Mouse (Mus musculus) myocyte (in vitro differentiated cells): ENCODE data around the gene Fbxo36. TPM values are rescaled to one million over a fixed set of nuclear protein-coding genes. Genes with fewer than 3 reads are reported as not detected.

Experiments
- H3K27me3 ChIP-seq: one replicate; pipeline ENCODE4 v1.6.1; 2011; ENCODE audit not compliant: control insufficient read depth, insufficient read depth, insufficient read length
- H3K36me3 ChIP-seq: one replicate; pipeline ENCODE4 v1.6.1; 2011; ENCODE audit not compliant: control insufficient read depth, insufficient read depth
- H3K4me2 ChIP-seq: one replicate; pipeline ENCODE4 v1.6.1; 2011; ENCODE audit warnings: low read depth, control low read depth
- H3K4me3 ChIP-seq: one replicate; pipeline ENCODE4 v1.5.1; 2011; ENCODE audit warnings: mild to moderate bottlenecking, control low read depth, moderate library complexity
- H3K79me2 ChIP-seq: one replicate; pipeline ENCODE4 v1.6.1; 2011; ENCODE audit not compliant: control insufficient read depth, insufficient read depth
- H3ac ChIP-seq: one replicate; pipeline ENCODE4 v1.6.1; 2011; ENCODE audit not compliant: control insufficient read depth, insufficient read length
- CEBPB ChIP-seq: IDR thresholded peaks from 2 replicates; pipeline ENCODE4 v1.6.1; 2011; ENCODE audit warnings: mild to moderate bottlenecking, moderate library complexity; ENCODE audit not compliant: poor library complexity, insufficient read depth, severe bottlenecking
- E2F4 ChIP-seq: IDR thresholded peaks from one replicate; pipeline ENCODE4 v1.6.1; 2011; ENCODE audit warnings: mild to moderate bottlenecking, control low read depth, moderate library complexity; ENCODE audit not compliant: insufficient read depth
- MAX ChIP-seq: IDR thresholded peaks from one replicate; pipeline ENCODE4 v1.6.1; 2011; ENCODE audit warnings: low read depth, mild to moderate bottlenecking, control low read depth
- MYOD1 ChIP-seq, 3 experiments: IDR thresholded peaks; one replicate each; pipeline ENCODE4 v1.6.1; 2011; ENCODE audit warnings: control low read depth in 2 of 3, low read depth in 2 of 3, mild to moderate bottlenecking in 2 of 3, moderate library complexity in 1 of 3; ENCODE audit not compliant: insufficient read length in 2 of 3, control insufficient read depth in 1 of 3
- MYOG ChIP-seq, 3 experiments: IDR thresholded peaks; one replicate each; pipeline ENCODE4 v1.6.1; 2011; ENCODE audit warnings: control low read depth in 2 of 3, low read depth in 2 of 3, mild to moderate bottlenecking in 2 of 3; ENCODE audit not compliant: insufficient read length in 2 of 3, control insufficient read depth in 1 of 3, insufficient read depth in 1 of 3
- POLR2A ChIP-seq: IDR thresholded peaks from one replicate; pipeline ENCODE4 v1.6.1; 2011; ENCODE audit warnings: low read depth, mild to moderate bottlenecking, control low read depth, moderate library complexity; ENCODE audit not compliant: insufficient read length
- POLR2AphosphoS2 ChIP-seq: IDR thresholded peaks from one replicate; pipeline ENCODE4 v1.6.1; 2011; ENCODE audit warnings: low read depth, control low read depth; ENCODE audit not compliant: insufficient read length
- REST ChIP-seq: IDR thresholded peaks from one replicate; pipeline ENCODE4 v1.6.1; 2011; ENCODE audit warnings: mild to moderate bottlenecking, control low read depth, moderate library complexity; ENCODE audit not compliant: insufficient read depth, insufficient read length
- SRF ChIP-seq: IDR thresholded peaks from one replicate; pipeline ENCODE4 v1.6.1; 2011; ENCODE audit warnings: low read depth; ENCODE audit not compliant: control insufficient read depth, insufficient read length
- TCF12 ChIP-seq: IDR thresholded peaks from one replicate; pipeline ENCODE4 v1.6.1; 2011; ENCODE audit warnings: mild to moderate bottlenecking, control low read depth; ENCODE audit not compliant: poor library complexity, insufficient read depth, severe bottlenecking
- TCF3 ChIP-seq: IDR thresholded peaks from one replicate; pipeline ENCODE4 v1.6.1; 2011; ENCODE audit warnings: low read depth, control low read depth; ENCODE audit not compliant: insufficient read length
- USF1 ChIP-seq: IDR thresholded peaks from one replicate; pipeline ENCODE4 v1.6.1; 2011; ENCODE audit warnings: low read depth, mild to moderate bottlenecking, control low read depth, moderate library complexity
- polyA plus RNA-seq: library from polyadenylated mRNA; unstranded; fragments of >200 nt; fragmentation: generic; extraction: Trizol; gene quantifications from one replicate; pipeline ENCODE4 v1.2.1, GENCODE M21; 2012; ENCODE audit warnings: missing spikeins

Fbxo36 gene
- polyA plus RNA-seq, 1 experiment = 10.7 TPM

DNA sequence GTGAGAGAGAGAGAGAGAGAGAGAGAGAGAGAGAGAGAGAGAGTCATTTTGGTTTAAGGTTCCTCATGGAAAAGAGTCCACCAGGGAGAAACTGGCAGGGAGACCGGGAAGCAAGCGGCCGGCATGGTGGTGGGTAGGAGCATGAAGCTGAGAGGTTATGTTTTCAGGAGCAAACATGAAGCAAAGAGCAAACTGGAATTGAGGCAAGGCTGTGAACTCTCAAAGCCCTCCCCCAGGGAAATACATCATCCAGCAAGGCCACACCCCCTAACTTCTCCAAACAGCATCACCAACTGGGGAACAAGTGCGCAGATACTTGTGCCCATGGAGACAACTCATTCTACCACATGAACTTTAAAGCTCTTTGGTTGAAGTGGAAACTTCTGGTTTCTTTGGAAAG is 103.9 kb downstream of the Fbxo36 start:
- Histone ChIP-seq H3K27me3 (no peaks in the 10 kb centered on the region), H3K4me3 (no peak overlapping the region), H3K4me2 (no peak overlapping the region), H3K36me3 (no peaks in the 10 kb centered on the region), H3ac (no peak overlapping the region), H3K79me2 (no peaks in the 10 kb centered on the region)
- TF ChIP-seq MYOG (IDR thresholded peaks at IDR 0.05; ENCODE audit: control insufficient read depth in 1 of 3, insufficient read depth in 1 of 3, insufficient read length in 2 of 3, low read depth in 2 of 3) = no peak

DNA sequence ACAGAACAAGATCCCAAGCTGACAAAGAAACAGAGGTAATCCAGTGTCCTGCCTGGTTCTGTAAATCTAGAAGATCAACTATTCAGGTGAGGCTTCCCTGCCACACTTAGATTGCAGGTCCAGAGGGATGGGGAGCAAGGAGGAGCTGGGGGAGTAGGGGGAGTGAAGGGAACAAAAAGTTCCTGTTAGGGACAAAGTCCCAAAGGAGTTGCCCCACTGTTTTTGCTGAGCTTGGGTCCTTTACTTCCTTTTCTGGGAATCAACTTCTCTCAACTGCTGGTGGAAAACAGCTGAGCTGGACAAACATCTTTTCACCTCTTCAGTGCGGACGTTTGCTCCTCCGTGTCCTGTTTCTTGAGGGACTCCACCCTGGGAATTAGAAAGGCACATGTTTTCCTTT is 106.3 kb downstream of the Fbxo36 start:
- TF ChIP-seq REST = no peak
- TF ChIP-seq SRF = no peak
- TF ChIP-seq MAX = no peak
- no peak for TF ChIP-seq POLR2A
- TF ChIP-seq USF1 = no peak
- TF ChIP-seq CEBPB = no peak
- TF ChIP-seq MYOD1 (IDR thresholded peaks at IDR 0.05; ENCODE audit: control insufficient read depth in 1 of 3, insufficient read length in 2 of 3, low read depth in 2 of 3) = no peak
- no peak for TF ChIP-seq TCF12
- no peak for TF ChIP-seq POLR2AphosphoS2
- TF ChIP-seq TCF3 = no peak
- TF ChIP-seq E2F4 = no peak
- no peak for TF ChIP-seq MYOG (IDR thresholded peaks at IDR 0.05; ENCODE audit: control insufficient read depth in 1 of 3, insufficient read depth in 1 of 3, insufficient read length in 2 of 3, low read depth in 2 of 3)
- H3K36me3 ChIP-seq = no peaks in the 10 kb centered on the region

DNA sequence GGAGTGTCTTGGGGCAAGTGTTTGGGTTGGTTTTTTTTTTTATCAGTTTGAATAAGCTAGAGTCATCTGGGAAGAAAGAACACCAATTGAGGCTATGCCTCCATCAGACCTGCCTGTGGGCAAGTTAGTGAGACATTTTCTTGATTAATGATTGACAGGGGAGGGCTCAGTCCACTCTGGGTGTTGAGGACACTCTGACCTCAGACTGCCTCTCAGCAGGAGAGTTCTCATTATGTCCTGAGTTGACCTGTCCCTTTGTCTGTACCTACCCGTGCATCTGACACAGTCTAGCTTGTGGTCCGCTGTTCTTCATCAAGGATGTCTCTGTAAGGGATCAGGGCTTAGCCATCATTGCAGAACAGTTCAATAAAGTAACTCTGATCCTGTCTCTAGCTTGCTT is 107.7 kb downstream of the Fbxo36 start:
- TF ChIP-seq POLR2AphosphoS2 (no peak), POLR2A (no peak), TCF3 (no peak), SRF (no peak), MAX (no peak), REST (no peak), TCF12 (no peak), USF1 (no peak), MYOG (IDR thresholded peaks at IDR 0.05; ENCODE audit: control insufficient read depth in 1 of 3, insufficient read depth in 1 of 3, insufficient read length in 2 of 3, low read depth in 2 of 3) (no peak), CEBPB (no peak), E2F4 (no peak), MYOD1 (IDR thresholded peaks at IDR 0.05; ENCODE audit: control insufficient read depth in 1 of 3, insufficient read length in 2 of 3, low read depth in 2 of 3) (no peak)
- no peaks in the 10 kb centered on the region for H3K36me3 ChIP-seq
- no peak overlapping the region for H3K4me3 ChIP-seq
- no peak overlapping the region for H3ac ChIP-seq
- no peaks in the 10 kb centered on the region for H3K79me2 ChIP-seq
- no peaks in the 10 kb centered on the region for H3K27me3 ChIP-seq
- H3K4me2 ChIP-seq = no peak overlapping the region

More for the DNA sequence above, 106.3 kb downstream of the Fbxo36 start:
- Histone ChIP-seq H3K27me3 (no peaks in the 10 kb centered on the region), H3K79me2 (no peaks in the 10 kb centered on the region), H3ac (no peak overlapping the region), H3K4me2 (no peak overlapping the region), H3K4me3 (no peak overlapping the region)

Other genes starting within 250 kb of the Fbxo36 start
- 0.05 TPM for gene Dner, start 143.6 kb upstream of the Fbxo36 start, polyA plus RNA-seq
- gene Trip12, start 675 bp downstream of the Fbxo36 start, polyA plus RNA-seq = 52.6 TPM
- 0.46 TPM for gene Slc16a14, start 95.3 kb downstream of the Fbxo36 start, polyA plus RNA-seq